Mouse (Mus musculus): ENCODE measurements around the gene Vmo1.
"Not testable (repeated sequence)": the region's sequence is repeated elsewhere in the genome, so short reads cannot be mapped to it uniquely, and the experiment has no call there.

Gene Vmo1

GRCm38 (mm10) chr11:70514288-70514687, at the start of gene Vmo1:
Gene Vmo1 (minus strand): TSS chr11:70514616.
- no peak for DNase-seq (ENCODE audit: low spot score in 2 of 2)

GRCm38 (mm10) chr11:70563470-70564275, 49.3 kb upstream of the Vmo1 start:
- DNase-seq (ENCODE audit: low spot score in 2 of 2) = no peak

- DNase-seq (ENCODE audit: low spot score in 2 of 2) = no peak
Measured at GRCm38 (mm10) chr11:70562995-70563469, 48.6 kb upstream of the Vmo1 start.

- DNase-seq (ENCODE audit: low spot score in 2 of 2) = peak; percentile 79 to 86
Measured at GRCm38 (mm10) chr11:70562287-70562994, 48.0 kb upstream of the Vmo1 start, which contains the start of gene Mink1. Gene Mink1 (plus strand): TSS chr11:70562881.

GRCm38 (mm10) chr11:70561937-70562286, 47.5 kb upstream of the Vmo1 start:
- DNase-seq (ENCODE audit: low spot score in 2 of 2) = no peak

GRCm38 (mm10) chr11:70557545-70557944, 43.1 kb upstream of the Vmo1 start:
- no peak for DNase-seq (ENCODE audit: low spot score in 2 of 2)

- no peak for DNase-seq (ENCODE audit: low spot score in 2 of 2)
Measured at GRCm38 (mm10) chr11:70553940-70554339, 39.5 kb upstream of the Vmo1 start.

GRCm38 (mm10) chr11:70551526-70551925, 37.1 kb upstream of the Vmo1 start:
- no peak for DNase-seq (ENCODE audit: low spot score in 2 of 2)

GRCm38 (mm10) chr11:70544496-70544895, 30.1 kb upstream of the Vmo1 start:
- no peak for DNase-seq (ENCODE audit: low spot score in 2 of 2)

- DNase-seq (ENCODE audit: low spot score in 2 of 2) = no peak
Measured at GRCm38 (mm10) chr11:70541415-70541814, 27.0 kb upstream of the Vmo1 start.

GRCm38 (mm10) chr11:70540928-70541327, 26.5 kb upstream of the Vmo1 start:
- DNase-seq (ENCODE audit: low spot score in 2 of 2) = no peak

- peak; percentile 55 to 60 for DNase-seq (ENCODE audit: low spot score in 2 of 2)
Measured at GRCm38 (mm10) chr11:70539877-70540587, 25.6 kb upstream of the Vmo1 start, which contains the start of gene Pld2. Gene Pld2 (plus strand): TSS chr11:70540064.

- DNase-seq (ENCODE audit: low spot score in 2 of 2) = no peak
Measured at GRCm38 (mm10) chr11:70539423-70539822, 25.0 kb upstream of the Vmo1 start.

GRCm38 (mm10) chr11:70532839-70533238, 18.4 kb upstream of the Vmo1 start, which contains the start of gene Gm40193:
Gene Gm40193 (minus strand): TSS chr11:70532939.
- DNase-seq (ENCODE audit: low spot score in 2 of 2) = no peak

- not testable (repeated sequence) for DNase-seq (ENCODE audit: low spot score in 2 of 2)
Measured at GRCm38 (mm10) chr11:70531065-70531464, 16.6 kb upstream of the Vmo1 start.

- no peak for DNase-seq (ENCODE audit: low spot score in 2 of 2)
Measured at GRCm38 (mm10) chr11:70528610-70529009, 14.2 kb upstream of the Vmo1 start.

GRCm38 (mm10) chr11:70526211-70526610, 11.8 kb upstream of the Vmo1 start:
- DNase-seq (ENCODE audit: low spot score in 2 of 2) = no peak

GRCm38 (mm10) chr11:70525726-70526125, 11.3 kb upstream of the Vmo1 start:
- DNase-seq (ENCODE audit: low spot score in 2 of 2) = no peak

- DNase-seq (ENCODE audit: low spot score in 2 of 2) = peak; percentile 88 to 93
Measured at GRCm38 (mm10) chr11:70525184-70525678, 10.8 kb upstream of the Vmo1 start, which contains the start of gene Psmb6. Gene Psmb6 (plus strand): TSS chr11:70525367.

GRCm38 (mm10) chr11:70524782-70525181, 10.4 kb upstream of the Vmo1 start:
- no peak for DNase-seq (ENCODE audit: low spot score in 2 of 2)

- DNase-seq (ENCODE audit: low spot score in 2 of 2) = not testable (repeated sequence)
Measured at GRCm38 (mm10) chr11:70523306-70523989, 9.0 kb upstream of the Vmo1 start.

All from frontal cortex, postnatal 14 days (tissue).